Mouse (Mus musculus) lung, embryonic 15.5 days (tissue): ENCODE data around the gene Klk1b1. TPM values are rescaled to one million over a fixed set of nuclear protein-coding genes. Genes with fewer than 3 reads are reported as not detected.
"Not testable (repeated sequence)": the region's sequence is repeated elsewhere in the genome, so short reads cannot be mapped to it uniquely, and the experiment has no call there.

Experiments used
- ATAC-seq: fragments of 200-750 bp; cut with Nextera tagmentation; 2 replicates; pipeline ENCODE4 v1.8.0; 2017; ENCODE audit warnings: moderate number of reproducible peaks, borderline replicate concordance; ENCODE audit not compliant: low FRiP score, low TSS enrichment; ENCODE audit errors: extremely low read depth
- H3K27ac ChIP-seq: fragments of 300-500 bp; sonication (generic); 2 replicates; pipeline ENCODE4 v1.5.1; 2015; ENCODE audit warnings: moderate library complexity, mild to moderate bottlenecking, inconsistent platforms
- H3K27me3 ChIP-seq: fragments of 300-500 bp; sonication (generic); 2 replicates; pipeline ENCODE4 v1.6.1; 2015; ENCODE audit warnings: inconsistent platforms
- H3K36me3 ChIP-seq: fragments of 300-500 bp; sonication (generic); 2 replicates; pipeline ENCODE4 v1.6.1; 2015; ENCODE audit warnings: inconsistent platforms
- H3K4me1 ChIP-seq: fragments of 300-500 bp; sonication (generic); 2 replicates; pipeline ENCODE4 v1.6.1; 2015; ENCODE audit warnings: inconsistent platforms
- H3K4me2 ChIP-seq: fragments of 300-500 bp; sonication (generic); 2 replicates; pipeline ENCODE4 v1.6.1; 2015; ENCODE audit warnings: inconsistent platforms, mild to moderate bottlenecking, moderate library complexity
- H3K4me3 ChIP-seq: fragments of 300-500 bp; sonication (generic); 2 replicates; pipeline ENCODE4 v1.5.1; 2015; ENCODE audit warnings: mild to moderate bottlenecking, inconsistent platforms
- H3K9ac ChIP-seq: fragments of 300-500 bp; sonication (generic); 2 replicates; pipeline ENCODE4 v1.6.1; 2015; ENCODE audit warnings: inconsistent platforms
- H3K9me3 ChIP-seq: fragments of 300-500 bp; sonication (generic); 2 replicates; pipeline ENCODE4 v1.6.1; 2016; ENCODE audit warnings: inconsistent platforms
- WGBS: fragments of 180-500 bp; shearing (Covaris S2); methylation state at CpG from one replicate; pipeline ENCODE4 v1.1.7; 2015; 5-methylcytosine and 5-hydroxymethylcytosine counted together
- polyA plus RNA-seq: library from polyadenylated mRNA; unstranded; fragments of >200 nt; fragmentation: Nextera tagmentation; extraction: Ambion mirVana; gene quantifications from 2 replicates; pipeline ENCODE4 v1.2.1, GENCODE M21; 2015

The Klk1b1 gene
- polyA plus RNA-seq, 1 experiment from 2014 or later = not detected

GRCm38 (mm10) chr7:44014666-44015065 is 48.1 kb downstream of the Klk1b1 start:
- H3K4me3 ChIP-seq, H3K27me3 ChIP-seq, H3K27ac ChIP-seq, ATAC-seq, H3K36me3 ChIP-seq, H3K4me2 ChIP-seq, H3K9ac ChIP-seq, H3K9me3 ChIP-seq, H3K4me1 ChIP-seq: not testable (repeated sequence)
- WGBS = 77% methylated on average over 6 of the region's 6 CpGs

- no peaks in the 10 kb centered on the region for H3K27me3 ChIP-seq
- H3K4me3 ChIP-seq = no peak overlapping the region
- H3K36me3 ChIP-seq = no peaks in the 10 kb centered on the region
- no peaks in the 10 kb centered on the region for H3K9me3 ChIP-seq
- H3K4me2 ChIP-seq = no peak overlapping the region
- no peak overlapping the region for H3K27ac ChIP-seq
- 75% methylated on average over 5 of the region's 5 CpGs for WGBS
- H3K4me1 ChIP-seq = no peaks in the 10 kb centered on the region
- H3K9ac ChIP-seq = no peak overlapping the region
- no peak for ATAC-seq
Measured at GRCm38 (mm10) chr7:44015071-44015470, 48.5 kb downstream of the Klk1b1 start.

Other genes starting within 250 kb of the Klk1b1 start
- not detected in 2 replicates for gene Klk12, start 197.9 kb upstream of the Klk1b1 start, polyA plus RNA-seq
- gene Klk11, start 192.1 kb upstream of the Klk1b1 start, polyA plus RNA-seq = 0.14 and 0.42 TPM in 2 replicates
- gene Klk10, start 185.7 kb upstream of the Klk1b1 start, polyA plus RNA-seq = 1.8 and 1.9 TPM in 2 replicates
- 0.16 TPM in 1 of 2 replicates, not detected in the other for gene Klk9, start 174.9 kb upstream of the Klk1b1 start, polyA plus RNA-seq
- 21.4 and 22.4 TPM in 2 replicates for gene Klk8, start 169.2 kb upstream of the Klk1b1 start, polyA plus RNA-seq
- gene Klk7, start 155.5 kb upstream of the Klk1b1 start, polyA plus RNA-seq = not detected in 2 replicates
- gene Klk6, start 142.3 kb upstream of the Klk1b1 start, polyA plus RNA-seq = not detected in 2 replicates
- gene Klk5, start 124.8 kb upstream of the Klk1b1 start, polyA plus RNA-seq = not detected in 2 replicates
- gene Klk4, start 85.6 kb upstream of the Klk1b1 start, polyA plus RNA-seq = not detected in 2 replicates
- gene Klk15, start 33.0 kb upstream of the Klk1b1 start, polyA plus RNA-seq = not detected in 2 replicates
- gene Klk1b8, start 16.1 kb upstream of the Klk1b1 start, polyA plus RNA-seq = not detected in 2 replicates
- not detected in 2 replicates for gene Klk1b9, start 9.3 kb downstream of the Klk1b1 start, polyA plus RNA-seq
- gene Klk1b11, start 29.1 kb downstream of the Klk1b1 start, polyA plus RNA-seq = not detected in 2 replicates
- not detected in 2 replicates for gene Klk1b26, start 45.4 kb downstream of the Klk1b1 start, polyA plus RNA-seq
- gene Klk1b27, start 85.5 kb downstream of the Klk1b1 start, polyA plus RNA-seq = not detected in 2 replicates
- gene Klk1b21, start 135.6 kb downstream of the Klk1b1 start, polyA plus RNA-seq = not detected in 2 replicates
- not detected in 2 replicates for gene Klk1b22, start 145.9 kb downstream of the Klk1b1 start, polyA plus RNA-seq
- gene Klk1b16, start 170.0 kb downstream of the Klk1b1 start, polyA plus RNA-seq = not detected in 2 replicates
- gene Klk1b24, start 221.5 kb downstream of the Klk1b1 start, polyA plus RNA-seq = not detected in 2 replicates
- gene Klk1b3, start 231.4 kb downstream of the Klk1b1 start, polyA plus RNA-seq = not detected in 2 replicates
- not detected in 2 replicates for gene Klk1b4, start 240.7 kb downstream of the Klk1b1 start, polyA plus RNA-seq
- not detected in 2 replicates for gene Klk1b5, start 249.2 kb downstream of the Klk1b1 start, polyA plus RNA-seq